Mouse (Mus musculus): ENCODE measurements around the gene Rtn4rl1. TPM values are rescaled to one million over a fixed set of nuclear protein-coding genes. Genes with fewer than 3 reads are reported as not detected.
A peak's percentile ranks its signal among the peaks of the same experiment; 100 is the strongest.

Gene Rtn4rl1
- total and polyA plus RNA-seq, 2 experiments = 1.3 to 9.5 TPM

DNA sequence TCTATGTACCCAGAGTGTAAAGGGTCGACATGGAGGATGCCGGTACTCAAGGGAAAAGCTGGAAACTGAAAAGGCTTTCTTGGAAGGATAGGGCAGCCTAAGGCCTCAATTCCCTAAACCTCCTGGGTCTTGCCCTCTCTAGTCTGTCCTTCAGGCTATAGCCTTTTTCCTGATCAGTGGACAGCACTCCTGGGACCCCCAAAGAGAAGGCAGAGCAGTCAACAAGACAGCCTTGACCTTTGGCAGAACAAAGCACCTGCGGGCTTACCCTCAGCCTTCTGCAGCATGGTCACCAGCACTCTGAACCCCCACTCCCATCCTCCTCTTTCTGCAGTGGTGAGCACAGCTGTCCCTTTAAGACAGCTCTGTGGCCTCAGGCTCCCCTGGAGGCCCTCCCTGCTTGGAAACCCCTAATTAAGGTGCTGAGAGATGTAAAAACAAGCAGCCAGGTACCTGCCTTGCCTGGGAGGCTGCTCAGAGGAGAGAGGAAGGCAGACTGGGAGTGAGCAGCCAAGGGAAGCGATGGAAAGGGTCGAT, 2.6 kb upstream of the Rtn4rl1 start, which contains the start of gene Dph1:
Gene Dph1, minus strand, starts transcription at position 337 of the 537 bp plus-strand sequence.
- DNase-seq (ENCODE audit: extremely low read depth, low read depth, low spot score) = no peak
- Histone ChIP-seq H3K27ac (replicated peaks; ENCODE audit: insufficient read depth, low read depth, low read length) (peak within 1 kb of the TSS; percentile 62), H3K27me3 (ENCODE audit: control insufficient read depth, insufficient read depth, low read length) (no peaks in the 10 kb centered on the region), H3K4me3 (ENCODE audit: insufficient read depth, low read depth, low read length) (peak within 1 kb of the TSS; percentile 88), H3K9ac (ENCODE audit: low read depth, low read length) (peak within 1 kb of the TSS; percentile 76), H3K36me3 (ENCODE audit: control insufficient read depth, insufficient read depth, low read length) (no peaks in the 10 kb centered on the region), H3K79me2 (ENCODE audit: control insufficient read depth, insufficient read depth, low read length) (peaks cover 14% of the 10 kb centered on the region; the same call in 1 of the 2 replicates), H3K4me1 (ENCODE audit: control insufficient read depth, insufficient read depth, low read length) (0 out of 2 replicates have a peak, but pooled peaks cover 7% of the 10 kb centered on the region)
- no peak for TF ChIP-seq POLR2A (IDR thresholded peaks at IDR 0.05; ENCODE audit: extremely low read depth, insufficient read depth, low read length)
- no peak for TF ChIP-seq CTCF (IDR thresholded peaks at IDR 0.05; ENCODE audit: low read depth, low read length)
- 71% methylated on average over 5 of the region's 5 CpGs for WGBS

DNA sequence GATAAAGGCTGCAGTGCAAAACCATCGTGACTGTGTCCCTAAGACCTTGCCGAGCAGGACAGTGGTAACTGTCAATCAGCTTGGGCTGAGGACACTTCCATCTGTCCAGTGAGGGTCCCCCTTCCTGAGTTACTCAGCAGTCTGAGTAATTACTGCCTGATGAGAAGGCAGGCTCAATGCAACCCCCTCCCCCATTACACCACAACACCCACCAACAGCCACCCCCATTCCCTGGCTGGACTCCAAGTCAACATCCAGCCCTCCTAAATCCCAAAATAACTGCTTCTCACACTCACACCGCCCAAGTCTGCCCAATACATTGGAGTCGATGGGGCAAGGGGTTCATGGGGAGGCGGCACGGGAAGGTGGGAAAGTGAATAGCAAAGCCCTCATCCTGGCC, 1.7 kb upstream of the Rtn4rl1 start:
- DNase-seq (ENCODE audit: extremely low read depth, low read depth, low spot score) = no peak
- Histone ChIP-seq H3K4me3 (ENCODE audit: insufficient read depth, low read depth, low read length) (no peak overlapping the region), H3K27me3 (ENCODE audit: control insufficient read depth, insufficient read depth, low read length) (no peaks in the 10 kb centered on the region), H3K4me1 (ENCODE audit: control insufficient read depth, insufficient read depth, low read length) (0 out of 2 replicates have a peak, but pooled peaks cover 7% of the 10 kb centered on the region), H3K36me3 (ENCODE audit: control insufficient read depth, insufficient read depth, low read length) (no peaks in the 10 kb centered on the region), H3K9ac (ENCODE audit: low read depth, low read length) (no peak overlapping the region), H3K27ac (replicated peaks; ENCODE audit: insufficient read depth, low read depth, low read length) (no peak overlapping the region), H3K79me2 (ENCODE audit: control insufficient read depth, insufficient read depth, low read length) (peaks cover 17% of the 10 kb centered on the region; the same call in 1 of the 2 replicates)
- WGBS = 73% methylated on average over 6 of the region's 6 CpGs
- no peak for TF ChIP-seq POLR2A (IDR thresholded peaks at IDR 0.05; ENCODE audit: extremely low read depth, insufficient read depth, low read length)
- TF ChIP-seq CTCF (IDR thresholded peaks at IDR 0.05; ENCODE audit: low read depth, low read length) = no peak

DNA sequence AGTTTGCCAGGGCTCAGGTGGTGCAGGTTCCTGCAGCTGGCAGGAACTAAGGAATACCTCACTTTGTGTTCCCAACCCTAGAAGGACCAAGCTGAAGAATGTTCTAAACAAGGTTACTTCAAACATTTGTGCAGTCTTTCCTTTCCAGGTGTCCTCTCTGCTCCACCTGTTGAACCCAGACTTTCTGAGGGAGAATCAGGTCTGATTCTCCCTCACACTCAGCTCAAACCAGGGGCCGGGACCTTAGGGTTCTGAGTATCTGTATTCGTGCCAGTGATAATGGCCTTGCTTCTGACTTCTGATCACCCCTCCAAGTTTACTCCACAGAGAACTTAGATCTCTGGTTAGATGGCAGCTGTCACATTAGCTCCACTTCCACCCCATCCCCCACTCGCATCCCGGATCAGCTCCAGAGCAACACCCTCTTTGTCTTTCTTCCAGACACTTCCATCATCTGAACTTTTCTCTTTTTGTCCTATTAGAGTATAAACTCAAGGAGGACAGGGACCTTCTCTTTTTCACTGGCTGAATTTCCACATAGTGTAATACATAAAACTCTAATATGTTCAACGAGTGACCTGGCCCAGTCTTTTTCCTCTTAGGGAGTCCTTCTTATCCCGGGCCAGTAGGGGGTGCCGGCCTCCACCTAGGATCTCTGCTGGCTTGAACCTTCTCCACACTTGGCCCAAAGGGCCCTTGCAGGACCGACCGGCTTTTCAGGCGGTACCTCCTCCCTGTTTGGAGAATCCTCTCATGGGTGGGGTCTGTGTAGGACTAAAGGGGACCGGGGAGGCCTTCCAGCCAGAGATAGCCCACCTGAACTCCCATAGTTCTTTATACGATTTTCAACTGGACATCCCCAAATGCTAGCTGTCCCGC, 1.0 kb upstream of the Rtn4rl1 start:
- Histone ChIP-seq H3K9ac (ENCODE audit: low read depth, low read length) (no peak overlapping the region), H3K4me3 (ENCODE audit: insufficient read depth, low read depth, low read length) (peak overlapping the region; percentile 68), H3K36me3 (ENCODE audit: control insufficient read depth, insufficient read depth, low read length) (no peaks in the 10 kb centered on the region), H3K79me2 (ENCODE audit: control insufficient read depth, insufficient read depth, low read length) (peaks cover 17% of the 10 kb centered on the region; the same call in 1 of the 2 replicates), H3K27ac (replicated peaks; ENCODE audit: insufficient read depth, low read depth, low read length) (no peak overlapping the region; the same call in 1 of the 2 replicates), H3K27me3 (ENCODE audit: control insufficient read depth, insufficient read depth, low read length) (no peaks in the 10 kb centered on the region), H3K4me1 (ENCODE audit: control insufficient read depth, insufficient read depth, low read length) (0 out of 2 replicates have a peak, but pooled peaks cover 7% of the 10 kb centered on the region)
- DNase-seq (ENCODE audit: extremely low read depth, low read depth, low spot score) = peak; percentile 80
- 22% methylated on average over 13 of the region's 13 CpGs for WGBS
- TF ChIP-seq POLR2A (IDR thresholded peaks at IDR 0.05; ENCODE audit: extremely low read depth, insufficient read depth, low read length) = no peak
- peak; percentile 91 for TF ChIP-seq CTCF (IDR thresholded peaks at IDR 0.05; ENCODE audit: low read depth, low read length)

DNA sequence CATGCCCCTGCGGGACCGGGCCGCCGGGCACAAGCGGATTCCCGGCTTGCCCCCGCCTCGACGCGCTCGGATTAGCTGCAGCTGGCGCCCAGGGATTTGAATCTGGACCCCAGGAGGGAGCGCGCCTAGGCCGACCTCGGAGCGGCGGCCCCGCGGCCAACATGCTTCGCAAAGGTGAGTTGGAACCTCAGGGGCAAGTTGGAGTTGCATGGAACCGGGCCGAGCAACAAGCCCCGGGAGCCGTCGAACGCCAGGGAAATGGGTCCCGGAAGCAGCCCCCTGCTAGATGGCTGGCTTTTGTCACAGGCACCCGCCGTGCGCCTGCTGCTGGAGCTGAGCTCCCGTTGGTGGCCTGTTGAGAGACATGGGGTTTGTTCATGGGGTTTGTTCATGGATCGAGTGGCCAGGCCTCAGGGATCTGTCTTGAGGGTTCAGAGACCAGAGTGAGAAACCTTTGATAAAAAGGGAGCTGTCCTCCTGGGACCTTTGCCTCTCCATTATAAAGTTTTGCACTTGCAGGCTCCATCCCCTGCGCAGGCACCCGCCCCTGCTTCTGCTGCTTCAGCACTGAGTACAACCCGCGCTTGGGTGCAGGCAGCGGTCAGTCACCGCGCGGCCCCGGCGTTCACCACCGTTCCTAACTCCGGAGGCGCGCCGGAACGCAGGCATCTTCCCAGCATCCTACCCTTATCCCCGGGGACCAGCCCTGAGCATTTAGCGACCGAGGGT, 702 bp downstream of the Rtn4rl1 start:
- 1% methylated on average over 52 of the region's 52 CpGs for WGBS

DNA sequence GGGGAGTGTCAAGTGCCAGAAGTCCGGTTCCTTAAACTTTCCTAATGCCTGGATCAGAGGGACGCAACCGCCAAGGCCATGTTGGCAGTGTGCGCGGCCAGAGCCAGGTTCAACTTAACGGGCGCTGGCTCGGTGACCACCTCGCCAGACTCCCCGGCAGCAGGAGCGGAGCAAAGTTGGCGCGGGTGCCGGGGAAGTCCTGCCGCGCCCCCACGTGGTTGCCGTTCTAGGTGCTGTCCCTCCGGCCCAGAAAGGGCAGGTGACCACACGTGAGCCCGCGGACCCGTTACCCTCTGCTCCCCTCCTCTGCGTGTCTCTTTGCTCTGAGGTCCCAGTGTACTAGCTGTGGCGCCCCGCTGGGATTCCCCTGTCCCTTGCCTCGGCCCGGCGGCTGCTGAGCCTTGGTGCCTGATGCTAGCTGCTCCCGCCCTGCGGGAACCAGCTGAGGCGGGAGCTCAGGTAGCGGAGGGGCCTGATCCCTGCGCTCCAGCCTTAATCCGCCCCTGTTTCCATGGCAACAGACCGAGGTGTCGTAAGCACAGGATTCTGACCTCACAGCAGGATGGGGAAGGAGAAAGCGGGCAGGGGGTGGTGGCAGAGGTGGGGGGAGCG, 1.4 kb downstream of the Rtn4rl1 start:
- WGBS = 3% methylated on average over 39 of the region's 39 CpGs
- Histone ChIP-seq H3K9ac (ENCODE audit: low read depth, low read length) (peak overlapping the region; percentile 43; the same call in 1 of the 2 replicates), H3K27ac (replicated peaks; ENCODE audit: insufficient read depth, low read depth, low read length) (no peak overlapping the region), H3K27me3 (ENCODE audit: control insufficient read depth, insufficient read depth, low read length) (no peaks in the 10 kb centered on the region), H3K4me3 (ENCODE audit: insufficient read depth, low read depth, low read length) (peak overlapping the region; percentile 68), H3K36me3 (ENCODE audit: control insufficient read depth, insufficient read depth, low read length) (no peaks in the 10 kb centered on the region), H3K4me1 (ENCODE audit: control insufficient read depth, insufficient read depth, low read length) (0 out of 2 replicates have a peak, but pooled peaks cover 3% of the 10 kb centered on the region), H3K79me2 (ENCODE audit: control insufficient read depth, insufficient read depth, low read length) (peaks cover 21% of the 10 kb centered on the region; the same call in 1 of the 2 replicates)
- DNase-seq (ENCODE audit: extremely low read depth, low read depth, low spot score) = peak; percentile 56
- TF ChIP-seq POLR2A (IDR thresholded peaks at IDR 0.05; ENCODE audit: extremely low read depth, insufficient read depth, low read length) (no peak), CTCF (IDR thresholded peaks at IDR 0.05; ENCODE audit: low read depth, low read length) (0 out of 2 replicates have a peak, but pooled peaks have one; percentile 10)

More for the DNA sequence above, 702 bp downstream of the Rtn4rl1 start:
- Histone ChIP-seq H3K27ac (replicated peaks; ENCODE audit: insufficient read depth, low read depth, low read length) (no peak overlapping the region), H3K36me3 (ENCODE audit: control insufficient read depth, insufficient read depth, low read length) (no peaks in the 10 kb centered on the region), H3K4me1 (ENCODE audit: control insufficient read depth, insufficient read depth, low read length) (0 out of 2 replicates have a peak, but pooled peaks cover 5% of the 10 kb centered on the region), H3K27me3 (ENCODE audit: control insufficient read depth, insufficient read depth, low read length) (no peaks in the 10 kb centered on the region), H3K4me3 (ENCODE audit: insufficient read depth, low read depth, low read length) (peak overlapping the region; percentile 68), H3K9ac (ENCODE audit: low read depth, low read length) (peak overlapping the region; percentile 63), H3K79me2 (ENCODE audit: control insufficient read depth, insufficient read depth, low read length) (peaks cover 21% of the 10 kb centered on the region; the same call in 1 of the 2 replicates)
- TF ChIP-seq POLR2A (IDR thresholded peaks at IDR 0.05; ENCODE audit: extremely low read depth, insufficient read depth, low read length) (no peak), CTCF (IDR thresholded peaks at IDR 0.05; ENCODE audit: low read depth, low read length) (no peak)
- DNase-seq (ENCODE audit: extremely low read depth, low read depth, low spot score) = no peak

Data from liver, adult 2 months (tissue).